Mouse (Mus musculus) CH12.LX (cell line): ENCODE results near the gene Il11ra1.
"Not testable (repeated sequence)": the region's sequence is repeated elsewhere in the genome, so short reads cannot be mapped to it uniquely, and the experiment has no call there.

ENCODE experiments used
- CHD1 ChIP-seq: IDR thresholded peaks from 2 replicates; pipeline ENCODE4 v1.6.1; 2012; ENCODE audit warnings: low read depth, low read length, improper control_type of control experiment, inconsistent platforms
- E2F4 ChIP-seq: IDR thresholded peaks from 2 replicates; pipeline ENCODE4 v1.6.1; 2011; ENCODE audit warnings: low read depth, low read length, improper control_type of control experiment; ENCODE audit not compliant: insufficient replicate concordance
- EP300 ChIP-seq: IDR thresholded peaks from 2 replicates; pipeline ENCODE4 v1.6.1; 2011; ENCODE audit warnings: low read length, improper control_type of control experiment
- POLR2A ChIP-seq: IDR thresholded peaks from 2 replicates; pipeline ENCODE4 v1.6.1; 2011; ENCODE audit warnings: low read depth, mild to moderate bottlenecking, improper control_type of control experiment, low read length

DNA sequence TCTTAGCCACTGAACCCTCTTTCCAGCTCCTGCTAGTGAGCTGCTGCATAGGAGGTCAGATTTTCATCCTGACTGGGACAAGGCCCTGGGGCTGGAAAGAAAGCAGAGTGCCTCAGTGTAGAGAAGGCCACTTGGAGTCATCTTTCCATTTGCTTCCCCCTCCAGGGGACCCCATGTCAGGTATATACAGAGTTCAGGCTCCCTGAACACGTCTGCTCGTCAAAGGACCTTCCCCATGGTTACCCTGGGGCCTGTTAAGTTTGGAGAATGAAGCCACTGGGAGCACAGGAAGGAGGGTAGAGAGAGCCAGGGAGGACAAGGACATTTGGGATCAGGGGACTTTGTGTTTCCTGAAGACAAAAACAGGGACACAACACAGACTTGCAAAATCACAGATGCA lies 2.4 kb downstream of the Il11ra1 start:
- TF ChIP-seq POLR2A, EP300, CHD1, E2F4: not testable (repeated sequence)
